Mouse (Mus musculus): ENCODE results near the gene Igsf23.
"Not testable (repeated sequence)": the region's sequence is repeated elsewhere in the genome, so short reads cannot be mapped to it uniquely, and the experiment has no call there.

Igsf23 gene

GRCm38 (mm10) chr7:19935171-19935751 is 15.3 kb downstream of the Igsf23 start:
- DNase-seq, result peak; percentile 98

DNA sequence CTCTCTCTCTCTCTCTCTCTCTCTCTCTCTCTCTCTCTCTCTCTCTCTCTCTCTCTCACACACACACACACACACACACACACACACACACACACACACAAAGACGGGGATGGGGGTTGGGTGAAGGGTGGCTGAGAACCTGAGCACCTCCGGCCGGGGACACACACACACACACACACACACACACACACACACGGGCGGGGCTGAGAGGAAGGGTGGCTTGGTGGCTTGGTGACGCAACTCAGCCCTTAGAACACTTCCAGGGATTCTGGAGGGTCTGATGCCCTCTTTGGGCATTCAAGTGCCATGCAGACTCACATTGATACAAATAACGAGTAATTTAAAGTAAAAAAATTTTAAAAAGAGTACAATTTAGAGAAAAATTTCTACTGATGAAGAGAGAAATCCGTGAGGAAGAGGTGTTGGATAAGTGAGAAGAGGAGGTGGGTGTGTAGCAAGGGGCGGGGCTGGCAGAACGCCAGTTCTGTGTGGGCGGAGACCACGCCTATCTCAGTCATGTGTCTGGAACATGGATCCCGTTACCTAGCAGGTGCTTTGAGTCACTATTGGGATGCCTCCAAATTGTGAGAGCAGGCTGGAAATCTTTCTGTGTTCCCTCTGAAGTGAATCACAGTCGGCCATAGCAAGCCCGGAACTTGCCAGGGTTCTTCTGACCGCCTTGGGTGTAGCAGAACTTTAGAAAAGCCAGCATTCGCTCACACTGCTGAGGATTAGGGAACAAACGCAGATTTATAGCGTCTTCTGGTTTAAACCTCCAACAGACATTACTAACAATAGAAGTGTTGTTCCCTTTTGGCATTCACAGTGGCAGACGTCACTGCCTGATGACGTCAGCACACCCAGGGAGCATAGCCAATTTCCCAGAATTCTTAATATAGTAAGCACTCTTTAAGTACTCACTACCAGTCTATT is 17.4 kb downstream of the Igsf23 start:
- DNase-seq, result peak; percentile 98

GRCm38 (mm10) chr7:19932133-19932876 is 18.3 kb downstream of the Igsf23 start:
- DNase-seq, result peak; percentile 89

DNA sequence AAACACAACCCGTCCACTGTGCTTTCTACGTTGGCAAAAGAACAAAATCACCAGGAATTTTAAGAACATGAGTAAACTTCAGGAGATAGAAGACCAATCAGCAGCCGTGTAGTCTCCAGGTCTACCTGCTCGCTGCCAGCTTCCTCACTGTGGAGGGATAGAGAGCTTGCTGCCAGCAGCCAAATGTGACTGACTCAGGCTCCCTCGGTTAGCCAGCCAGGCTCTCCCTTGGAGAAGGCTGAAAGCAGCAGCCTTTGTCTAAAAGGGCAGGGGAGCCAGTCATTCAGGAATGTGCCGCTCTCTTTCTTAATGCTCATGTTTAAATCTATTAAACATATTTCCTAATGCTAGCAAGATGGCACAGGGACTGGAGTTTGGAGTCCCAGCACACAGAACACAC is 20.1 kb downstream of the Igsf23 start:
- DNase-seq, result not testable (repeated sequence)

- no peak for DNase-seq
These were observed 22.1 kb downstream of the Igsf23 start for GRCm38 (mm10) chr7:19928486-19928885.

GRCm38 (mm10) chr7:19926849-19927480 is 23.6 kb downstream of the Igsf23 start:
- DNase-seq, result peak; percentile 95

- no peak for DNase-seq
These were observed 25.2 kb downstream of the Igsf23 start for GRCm38 (mm10) chr7:19925376-19925775.

DNA sequence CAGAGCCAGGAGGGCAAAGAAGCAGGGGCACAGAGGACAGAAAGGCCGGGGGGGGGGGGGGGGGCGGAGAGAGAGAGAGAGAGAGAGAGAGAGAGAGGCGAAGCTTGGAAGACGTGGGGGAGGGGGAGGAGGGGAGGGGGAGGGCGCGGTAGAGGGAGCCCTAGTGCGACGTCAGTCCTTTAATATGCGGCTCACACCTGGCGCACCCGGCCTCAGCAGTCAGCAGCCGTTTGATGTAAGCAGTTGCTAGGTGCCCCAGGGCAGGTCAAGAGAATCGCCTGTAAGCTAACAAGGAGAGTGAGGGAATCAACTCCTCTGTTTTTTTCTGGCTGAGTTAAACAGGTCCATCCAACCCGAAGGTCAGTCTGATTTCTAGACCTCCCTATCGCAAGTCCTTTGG is 26.8 kb downstream of the Igsf23 start:
- DNase-seq, result peak; percentile 80

- peak; percentile 70 for DNase-seq
These were observed 27.2 kb downstream of the Igsf23 start for GRCm38 (mm10) chr7:19923354-19923753.

GRCm38 (mm10) chr7:19920506-19921261 is 29.9 kb downstream of the Igsf23 start, which contains the start of gene Pvr:
TSS of gene Pvr (minus strand) at chr7:19921160.
- peak; percentile 99 for DNase-seq

DNA sequence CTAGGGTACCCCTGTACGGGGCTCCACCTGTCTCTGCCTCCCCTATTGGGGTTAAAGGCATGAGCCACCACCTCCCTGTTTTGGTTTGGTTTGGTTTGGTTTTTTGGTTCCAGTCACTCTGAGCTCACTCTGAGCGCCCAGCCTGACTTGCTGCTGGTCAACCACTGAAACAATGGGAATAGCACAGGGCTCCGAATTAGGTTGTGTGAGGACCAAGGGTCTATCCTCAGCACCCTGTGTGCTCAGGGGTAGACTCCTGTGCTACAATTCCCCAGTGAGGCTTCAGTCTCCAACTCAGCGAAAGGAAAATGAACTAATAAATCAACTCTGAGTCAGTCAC is 30.4 kb downstream of the Igsf23 start:
- peak; percentile 92 for DNase-seq

DNA sequence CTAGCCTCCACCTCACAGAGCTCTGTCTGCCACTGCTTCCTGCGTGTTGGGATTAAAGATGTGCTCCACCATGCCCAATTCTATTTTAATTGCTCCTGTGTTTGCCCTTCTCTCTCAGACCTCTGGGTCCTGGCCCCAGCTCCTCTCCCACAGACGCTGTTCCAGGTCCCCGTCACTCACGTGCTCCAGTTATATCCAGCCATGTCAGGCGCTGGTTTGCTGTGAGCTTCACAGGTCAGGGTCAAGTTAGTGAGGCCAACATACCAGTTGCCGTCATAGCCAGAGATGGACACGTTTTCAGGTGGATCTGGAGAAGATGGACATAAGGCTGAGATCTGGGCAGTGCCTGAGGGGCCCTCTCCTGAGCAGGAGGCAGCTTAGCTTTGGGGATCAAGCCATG is 36.0 kb downstream of the Igsf23 start:
- peak; percentile 87 for DNase-seq

DNA sequence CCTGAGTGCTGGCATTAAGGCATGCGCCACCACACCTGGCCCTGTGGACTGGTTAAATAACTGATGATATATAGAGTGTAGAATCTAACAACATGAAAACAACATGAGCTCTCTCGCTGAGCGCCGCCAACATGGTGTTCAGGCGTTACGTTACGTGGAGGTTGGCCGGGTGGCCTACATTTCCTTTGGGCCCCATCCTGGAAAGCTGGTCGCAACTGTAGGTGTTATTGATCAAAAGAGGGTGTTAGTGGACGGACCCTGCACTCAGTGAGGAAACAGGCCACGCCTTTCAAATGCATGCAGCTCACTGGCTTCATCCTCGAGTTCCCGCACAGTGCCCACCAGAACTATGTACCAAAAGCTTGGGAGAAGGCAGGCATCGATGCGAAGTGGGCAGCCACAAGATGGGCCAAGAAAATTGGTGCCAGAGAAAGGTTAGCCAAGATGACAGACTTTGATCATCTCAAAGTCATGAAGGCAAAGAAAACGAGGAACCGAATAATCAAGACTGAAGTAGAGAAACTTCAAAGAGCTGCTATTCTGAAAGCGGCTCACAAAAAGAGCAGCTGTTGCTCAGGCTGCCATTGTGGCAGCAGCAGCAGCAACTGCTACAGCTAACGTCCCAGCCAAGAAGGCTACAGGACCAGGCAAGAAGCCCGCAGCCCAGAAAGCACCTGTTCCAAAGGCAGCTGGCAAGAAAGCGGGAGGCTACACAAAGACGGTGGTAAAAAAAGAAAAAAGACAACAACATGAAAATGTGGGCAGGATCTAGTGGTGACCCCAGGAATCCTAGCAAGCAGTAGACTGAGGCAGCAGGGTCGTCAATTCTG is 38.6 kb downstream of the Igsf23 start:
- peak; percentile 80 for DNase-seq

DNA sequence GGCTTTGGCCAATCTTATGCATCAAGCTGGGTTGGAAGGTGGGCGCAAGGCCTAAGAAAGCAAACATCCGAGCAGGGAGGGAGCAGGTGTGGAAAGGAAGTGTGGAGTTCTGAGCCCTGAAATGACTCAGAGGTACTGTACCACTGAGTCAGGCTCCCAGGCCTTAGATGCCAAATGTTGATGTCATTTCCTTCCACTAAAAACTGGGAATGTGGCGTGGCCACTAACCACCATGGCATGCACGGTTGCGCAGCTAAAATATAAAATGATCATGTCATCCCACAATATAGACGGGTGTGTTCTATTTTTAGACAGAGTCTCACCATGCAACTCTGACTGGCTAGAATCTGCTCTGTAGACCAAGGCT is 39.3 kb downstream of the Igsf23 start:
- DNase-seq, result peak; percentile 88

GRCm38 (mm10) chr7:19910421-19911291 is 39.9 kb downstream of the Igsf23 start:
- peak; percentile 97 for DNase-seq

DNA sequence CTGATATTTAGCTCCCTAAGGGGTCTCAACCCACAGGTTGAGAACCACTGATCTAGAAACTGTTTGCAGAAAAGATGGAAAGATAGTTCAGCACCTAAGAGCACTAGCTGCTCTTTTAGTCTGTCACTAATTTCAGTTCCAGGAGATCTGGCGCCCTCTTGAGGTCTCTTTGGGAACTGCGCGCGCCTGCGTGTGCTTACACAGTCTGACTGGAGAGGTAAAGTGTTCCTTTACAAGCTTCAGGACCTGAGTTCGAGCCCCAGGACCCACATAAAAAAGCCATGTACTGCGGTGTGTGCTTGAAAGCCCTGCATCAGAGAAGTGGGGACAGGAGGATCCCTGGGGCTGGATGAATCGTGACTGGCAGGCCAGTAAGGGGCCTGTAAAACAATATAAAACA is 60.7 kb downstream of the Igsf23 start:
- peak; percentile 82 for DNase-seq

DNA sequence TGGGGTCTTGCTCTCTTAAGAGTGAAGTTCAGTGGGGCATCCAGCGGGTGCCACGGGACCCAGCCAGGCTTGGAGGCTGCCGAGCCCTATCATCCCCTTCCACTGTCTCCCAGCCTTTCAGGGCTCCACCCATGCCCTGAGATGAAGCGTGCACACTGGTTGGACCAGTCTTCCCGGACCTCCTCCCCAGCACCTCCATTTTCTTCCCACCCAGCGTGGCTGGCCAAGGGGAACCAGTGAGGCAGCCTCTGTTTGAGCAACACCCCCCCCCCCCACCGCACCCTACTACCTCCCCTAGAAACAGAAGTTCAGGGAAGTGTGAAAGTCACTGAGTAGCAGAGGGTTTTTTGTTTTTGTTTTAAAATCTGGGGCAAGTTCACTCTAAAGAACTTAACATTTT is 62.7 kb downstream of the Igsf23 start, which contains the start of gene Ceacam19:
Gene Ceacam19 (minus strand): TSS at position 117 of the 400 bp plus-strand sequence.
- no peak for DNase-seq

All from heart, adult 11 months (tissue).